Mouse (Mus musculus): Measurements from ENCODE around the gene Sept14. TPM values are rescaled to one million over a fixed set of nuclear protein-coding genes. Genes with fewer than 3 reads are reported as not detected.
A peak's percentile ranks its signal among the peaks of the same experiment; 100 is the strongest.
"Not testable (repeated sequence)": the region's sequence is repeated elsewhere in the genome, so short reads cannot be mapped to it uniquely, and the experiment has no call there.

The Sept14 gene
- polyA plus RNA-seq, 1 experiment from 2014 or later, result not detected

DNA sequence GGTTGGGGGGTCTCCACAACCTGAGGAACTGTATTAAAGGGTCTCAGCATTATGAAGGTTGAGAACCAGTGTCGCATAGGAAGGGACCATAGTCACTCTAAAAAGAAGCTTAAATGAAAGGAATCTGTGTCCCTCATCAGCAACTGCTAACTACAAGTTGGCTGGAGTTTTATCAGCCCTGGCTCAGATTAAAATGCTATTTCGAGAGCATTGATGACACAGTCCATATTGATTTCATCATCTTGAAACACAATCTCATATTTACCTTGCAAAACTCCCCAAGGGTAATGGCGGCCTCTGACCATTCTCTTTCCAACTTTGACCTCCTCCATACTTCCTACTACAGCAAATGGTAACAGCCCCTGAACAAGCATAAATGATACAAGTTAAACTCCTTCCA, 17.8 kb downstream of the Sept14 start:
- Histone ChIP-seq H3K4me3 (replicated peaks; ENCODE audit: low read length) (no peak overlapping the region), H3K9ac (replicated peaks; ENCODE audit: low read depth, low read length) (no peak overlapping the region), H3K9me3 (ENCODE audit: control insufficient read depth, low read length) (no peaks in the 10 kb centered on the region), H3K27ac (ENCODE audit: low read length) (no peak overlapping the region), H3K4me1 (replicated peaks; ENCODE audit: control insufficient read depth, insufficient read depth, low read length) (no peaks in the 10 kb centered on the region), H3K4me2 (ENCODE audit: low read length) (no peak overlapping the region), H3K36me3 (ENCODE audit: control insufficient read depth, insufficient read depth) (no peaks in the 10 kb centered on the region), H3K27me3 (replicated peaks; ENCODE audit: control insufficient read depth, insufficient read depth, low read length) (no peaks in the 10 kb centered on the region)
- 87% methylated on average over 3 of the region's 3 CpGs for WGBS
- ATAC-seq, result no peak

DNA sequence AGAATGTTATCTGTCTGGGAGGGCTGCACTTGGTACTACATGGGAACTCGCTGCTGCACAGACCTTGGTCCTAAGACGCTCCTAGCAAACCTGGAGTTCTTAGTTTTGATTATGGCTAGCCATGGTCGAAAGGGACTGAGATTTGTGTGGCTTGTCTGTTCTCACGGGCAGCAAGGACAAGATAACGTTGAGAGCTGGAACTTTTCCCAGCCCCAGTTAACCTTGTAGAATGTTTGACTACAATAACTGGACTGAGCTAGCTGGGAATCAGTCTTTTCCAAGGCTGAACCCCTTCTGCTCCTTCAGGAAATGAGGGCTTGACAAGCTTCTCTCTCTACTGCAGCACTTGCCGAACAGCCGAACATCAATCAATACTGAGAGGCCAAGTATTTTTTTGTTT, 20.7 kb downstream of the Sept14 start:
- H3K4me2 ChIP-seq (ENCODE audit: low read length), result no peak overlapping the region
- no peak overlapping the region for H3K4me3 ChIP-seq (replicated peaks; ENCODE audit: low read length)
- 85% methylated on average over 7 of the region's 7 CpGs for WGBS

DNA sequence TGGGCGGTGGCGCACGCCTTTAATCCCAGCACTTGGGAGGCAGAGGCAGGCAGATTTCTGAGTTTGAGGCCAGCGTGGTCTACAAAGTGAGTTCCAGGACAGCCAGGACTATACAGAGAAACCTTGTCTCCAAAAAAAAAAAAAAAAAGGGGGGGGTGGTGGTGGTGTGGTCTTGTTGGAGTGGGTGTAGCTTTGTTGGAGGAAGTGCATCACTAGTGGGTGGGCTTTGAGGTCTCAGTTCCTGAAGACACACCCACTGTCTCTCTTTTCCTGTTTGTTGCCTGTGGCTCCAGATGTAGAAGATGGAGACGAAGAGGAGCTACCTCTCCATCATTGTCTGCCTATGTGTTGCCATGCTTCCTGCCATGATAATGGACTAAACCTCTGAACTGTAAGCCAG, 23.2 kb downstream of the Sept14 start:
- ATAC-seq; H3K9ac ChIP-seq (replicated peaks; ENCODE audit: low read depth, low read length); H3K4me2 ChIP-seq (ENCODE audit: low read length); H3K27ac ChIP-seq (ENCODE audit: low read length); H3K9me3 ChIP-seq (ENCODE audit: control insufficient read depth, low read length); H3K36me3 ChIP-seq (ENCODE audit: control insufficient read depth, insufficient read depth); H3K4me3 ChIP-seq (replicated peaks; ENCODE audit: low read length); H3K4me1 ChIP-seq (replicated peaks; ENCODE audit: control insufficient read depth, insufficient read depth, low read length); H3K27me3 ChIP-seq (replicated peaks; ENCODE audit: control insufficient read depth, insufficient read depth, low read length): not testable (repeated sequence)
- 91% methylated on average over 5 of the region's 5 CpGs for WGBS

More for the DNA sequence above, 20.7 kb downstream of the Sept14 start:
- Histone ChIP-seq H3K4me1 (replicated peaks; ENCODE audit: control insufficient read depth, insufficient read depth, low read length) (no peaks in the 10 kb centered on the region), H3K27ac (ENCODE audit: low read length) (no peak overlapping the region), H3K9me3 (ENCODE audit: control insufficient read depth, low read length) (no peaks in the 10 kb centered on the region), H3K27me3 (replicated peaks; ENCODE audit: control insufficient read depth, insufficient read depth, low read length) (no peaks in the 10 kb centered on the region), H3K9ac (replicated peaks; ENCODE audit: low read depth, low read length) (no peak overlapping the region), H3K36me3 (ENCODE audit: control insufficient read depth, insufficient read depth) (no peaks in the 10 kb centered on the region)
- ATAC-seq, result no peak

DNA sequence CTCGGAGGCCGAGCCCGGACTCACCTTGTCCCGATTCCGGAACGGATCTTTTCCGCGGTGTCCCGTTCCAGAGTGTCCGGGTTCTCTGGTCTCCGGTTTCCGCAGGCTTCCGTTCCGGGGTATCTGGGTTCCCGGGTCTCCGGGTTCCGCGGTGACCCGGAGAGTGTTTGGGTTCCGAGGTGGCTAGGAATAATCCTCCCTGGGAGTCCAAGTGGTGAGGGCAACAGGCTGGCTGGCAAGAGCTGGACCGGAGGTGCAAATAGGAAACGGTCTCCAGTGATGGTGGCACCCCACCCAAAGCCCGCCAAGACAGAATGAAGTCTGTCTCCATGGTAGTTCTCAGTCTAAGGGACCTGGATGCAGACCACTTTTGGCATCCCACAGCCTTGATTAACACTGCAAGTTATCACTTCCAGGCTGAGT, 38.3 kb downstream of the Sept14 start, which contains the start of gene Zfp11:
Gene Zfp11, minus strand, starts transcription at position 64 of the 423 bp plus-strand sequence.
- Histone ChIP-seq H3K9me3 (ENCODE audit: control insufficient read depth, low read length) (no peaks in the 10 kb centered on the region; the same call in 1 of the 2 replicates), H3K9ac (replicated peaks; ENCODE audit: low read depth, low read length) (peak within 1 kb of the TSS; percentile 93), H3K4me1 (replicated peaks; ENCODE audit: control insufficient read depth, insufficient read depth, low read length) (peaks cover 13% of the 10 kb centered on the region), H3K27me3 (replicated peaks; ENCODE audit: control insufficient read depth, insufficient read depth, low read length) (no peaks in the 10 kb centered on the region), H3K36me3 (ENCODE audit: control insufficient read depth, insufficient read depth) (no peaks in the 10 kb centered on the region), H3K27ac (ENCODE audit: low read length) (no peak within 1 kb of the TSS), H3K4me2 (ENCODE audit: low read length) (peak within 1 kb of the TSS; percentile 91), H3K4me3 (replicated peaks; ENCODE audit: low read length) (peak within 1 kb of the TSS; percentile 85)
- under 1% methylated on average over 23 of the region's 23 CpGs for WGBS
- peak; percentile 87 for ATAC-seq

DNA sequence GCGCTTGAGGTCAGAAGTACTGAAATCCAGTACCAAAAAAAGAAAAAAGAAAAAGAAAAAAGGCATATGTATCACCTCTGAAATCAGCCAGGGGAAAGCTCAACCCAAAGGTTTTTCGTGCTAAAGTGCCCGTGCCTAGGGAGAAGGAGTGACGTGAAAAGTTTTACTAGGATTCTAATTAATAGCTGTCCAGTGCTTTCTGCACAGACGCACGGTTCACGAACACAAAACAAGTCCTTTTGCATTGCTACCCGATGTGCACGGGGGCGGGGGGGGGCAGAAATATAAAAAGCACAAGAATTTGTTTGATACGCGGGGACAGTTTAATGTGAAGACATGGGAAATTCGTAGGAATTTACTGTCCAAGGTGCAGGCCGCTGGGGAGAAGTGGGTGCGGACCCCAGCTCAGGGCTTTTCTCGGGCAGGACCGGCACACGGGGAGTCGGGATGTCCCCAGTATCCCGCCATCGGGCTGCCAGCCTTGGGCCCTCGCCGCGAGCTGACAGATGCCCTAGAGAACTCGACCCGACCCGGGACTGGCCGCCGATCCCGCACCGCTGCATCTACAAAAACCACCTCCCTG, 38.8 kb downstream of the Sept14 start:
- no peaks in the 10 kb centered on the region for H3K27me3 ChIP-seq (replicated peaks; ENCODE audit: control insufficient read depth, insufficient read depth, low read length)
- peak overlapping the region; percentile 91 for H3K4me2 ChIP-seq (ENCODE audit: low read length)
- H3K27ac ChIP-seq (ENCODE audit: low read length), result no peak overlapping the region
- H3K36me3 ChIP-seq (ENCODE audit: control insufficient read depth, insufficient read depth), result no peaks in the 10 kb centered on the region
- peak overlapping the region; percentile 93 for H3K9ac ChIP-seq (replicated peaks; ENCODE audit: low read depth, low read length)
- peaks cover 13% of the 10 kb centered on the region for H3K4me1 ChIP-seq (replicated peaks; ENCODE audit: control insufficient read depth, insufficient read depth, low read length)
- under 1% methylated on average over 31 of the region's 31 CpGs for WGBS
- H3K4me3 ChIP-seq (replicated peaks; ENCODE audit: low read length), result peak overlapping the region; percentile 85
- peak; percentile 70 for ATAC-seq
- no peaks in the 10 kb centered on the region for H3K9me3 ChIP-seq (ENCODE audit: control insufficient read depth, low read length)

DNA sequence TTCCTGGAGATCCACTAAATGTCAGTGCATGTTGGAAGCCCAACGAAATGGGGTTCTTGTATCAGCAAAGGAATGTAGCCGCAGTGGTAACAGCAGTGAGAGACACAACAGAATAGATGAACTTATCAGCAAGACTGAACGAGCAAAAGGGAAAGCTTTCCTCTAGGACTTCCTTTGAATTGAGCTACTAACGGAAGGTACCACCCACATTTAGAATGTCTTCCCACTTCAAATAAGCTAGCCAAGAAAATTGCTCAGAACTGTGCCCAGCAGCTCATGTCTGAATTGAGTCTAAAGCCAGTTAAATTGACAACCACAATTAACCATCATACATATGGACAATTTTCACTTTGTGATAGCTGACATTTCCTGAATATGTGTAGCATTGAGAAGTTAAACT, 40.5 kb downstream of the Sept14 start:
- ATAC-seq, result no peak
- Histone ChIP-seq H3K4me2 (ENCODE audit: low read length) (no peak overlapping the region), H3K4me1 (replicated peaks; ENCODE audit: control insufficient read depth, insufficient read depth, low read length) (peaks cover 13% of the 10 kb centered on the region), H3K4me3 (replicated peaks; ENCODE audit: low read length) (no peak overlapping the region), H3K9ac (replicated peaks; ENCODE audit: low read depth, low read length) (no peak overlapping the region), H3K27me3 (replicated peaks; ENCODE audit: control insufficient read depth, insufficient read depth, low read length) (no peaks in the 10 kb centered on the region), H3K9me3 (ENCODE audit: control insufficient read depth, low read length) (no peaks in the 10 kb centered on the region), H3K36me3 (ENCODE audit: control insufficient read depth, insufficient read depth) (no peaks in the 10 kb centered on the region), H3K27ac (ENCODE audit: low read length) (no peak overlapping the region)
- 83% methylated on average over 4 of the region's 4 CpGs for WGBS

DNA sequence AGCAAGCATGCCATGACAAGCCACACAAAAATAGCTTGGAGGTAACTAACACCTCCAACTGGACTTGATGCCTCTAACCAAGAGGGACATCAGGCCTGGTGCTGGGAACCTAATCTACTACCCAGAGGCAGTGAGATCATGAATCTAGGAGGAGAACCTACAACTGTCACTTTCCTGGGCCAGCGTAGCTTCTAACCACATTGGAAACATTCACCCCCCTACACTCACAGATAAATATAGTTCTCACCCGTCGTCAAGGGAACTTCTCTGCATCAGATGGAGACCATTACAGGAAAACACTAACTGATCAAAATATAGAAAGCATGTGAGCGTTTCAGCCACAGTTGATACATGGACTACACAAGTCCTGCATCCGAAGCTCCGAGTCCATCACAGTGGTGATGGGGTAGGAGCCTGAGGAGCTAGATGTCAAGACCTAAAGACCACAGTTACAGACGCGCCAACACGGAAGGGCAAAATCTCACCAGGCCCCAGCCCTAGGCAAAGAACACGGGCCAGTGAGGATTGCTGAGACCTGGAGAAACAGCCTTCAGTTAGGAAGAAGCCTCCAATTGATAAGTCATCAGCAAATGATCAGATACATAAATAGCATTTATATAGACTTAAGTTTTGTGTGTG, 41.9 kb downstream of the Sept14 start:
- Histone ChIP-seq H3K4me1 (replicated peaks; ENCODE audit: control insufficient read depth, insufficient read depth, low read length) (peaks cover 13% of the 10 kb centered on the region), H3K9ac (replicated peaks; ENCODE audit: low read depth, low read length) (no peak overlapping the region), H3K27me3 (replicated peaks; ENCODE audit: control insufficient read depth, insufficient read depth, low read length) (no peaks in the 10 kb centered on the region), H3K4me2 (ENCODE audit: low read length) (no peak overlapping the region), H3K9me3 (ENCODE audit: control insufficient read depth, low read length) (no peaks in the 10 kb centered on the region), H3K36me3 (ENCODE audit: control insufficient read depth, insufficient read depth) (no peaks in the 10 kb centered on the region), H3K27ac (ENCODE audit: low read length) (no peak overlapping the region), H3K4me3 (replicated peaks; ENCODE audit: low read length) (no peak overlapping the region)
- 92% methylated on average over 10 of the region's 10 CpGs for WGBS
- no peak for ATAC-seq

DNA sequence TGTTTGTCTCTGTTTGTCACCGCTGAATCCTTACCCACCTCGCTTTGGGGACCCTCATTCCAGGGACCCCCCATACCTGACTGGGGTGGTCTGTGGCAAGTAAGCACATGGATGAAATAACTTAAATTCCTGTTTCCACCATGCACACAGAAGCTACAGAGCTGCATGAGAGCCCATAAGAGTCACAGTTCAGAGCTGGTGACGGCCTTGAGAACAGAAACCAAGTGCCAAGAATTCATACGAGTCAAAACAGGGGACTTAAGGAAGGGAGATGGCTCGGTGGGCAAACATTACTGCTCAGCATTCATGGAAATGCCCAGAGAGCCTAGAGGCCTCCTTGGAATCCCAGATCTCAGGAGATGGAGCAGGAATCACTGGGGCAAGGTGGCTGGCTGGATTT, 44.2 kb downstream of the Sept14 start:
- 90% methylated on average over 5 of the region's 5 CpGs for WGBS

DNA sequence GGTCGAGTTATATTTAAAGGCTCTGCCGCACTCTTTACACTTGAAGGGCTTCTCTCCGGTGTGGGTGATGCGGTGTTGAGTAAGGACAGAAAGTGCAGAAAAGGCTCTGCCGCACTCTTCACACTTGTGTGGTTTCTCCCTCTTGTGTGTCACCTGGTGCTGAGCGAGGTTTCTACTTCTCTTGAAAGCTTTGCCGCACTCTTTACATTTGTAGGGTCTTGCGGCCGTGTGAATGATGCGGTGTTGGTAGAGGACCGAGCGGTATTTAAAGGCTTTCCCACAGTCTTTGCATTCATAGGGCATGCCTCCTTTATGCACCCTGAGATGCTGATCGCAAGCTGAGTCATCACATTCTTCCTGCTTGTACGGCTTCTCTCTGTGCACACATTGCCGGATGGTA, 50.4 kb downstream of the Sept14 start:
- no peak for ATAC-seq
- Histone ChIP-seq H3K9me3 (ENCODE audit: control insufficient read depth, low read length) (no peaks in the 10 kb centered on the region), H3K9ac (replicated peaks; ENCODE audit: low read depth, low read length) (no peak overlapping the region), H3K4me3 (replicated peaks; ENCODE audit: low read length) (no peak overlapping the region), H3K27me3 (replicated peaks; ENCODE audit: control insufficient read depth, insufficient read depth, low read length) (no peaks in the 10 kb centered on the region), H3K36me3 (ENCODE audit: control insufficient read depth, insufficient read depth) (peaks cover 23% of the 10 kb centered on the region), H3K4me2 (ENCODE audit: low read length) (no peak overlapping the region), H3K4me1 (replicated peaks; ENCODE audit: control insufficient read depth, insufficient read depth, low read length) (no peaks in the 10 kb centered on the region), H3K27ac (ENCODE audit: low read length) (no peak overlapping the region)
- WGBS, result 95% methylated on average over 15 of the region's 15 CpGs

More for the DNA sequence above, 44.2 kb downstream of the Sept14 start:
- H3K36me3 ChIP-seq (ENCODE audit: control insufficient read depth, insufficient read depth), result peaks cover 3% of the 10 kb centered on the region; the same call in 1 of the 2 replicates
- H3K27me3 ChIP-seq (replicated peaks; ENCODE audit: control insufficient read depth, insufficient read depth, low read length), result no peaks in the 10 kb centered on the region
- H3K9ac ChIP-seq (replicated peaks; ENCODE audit: low read depth, low read length), result no peak overlapping the region
- no peaks in the 10 kb centered on the region for H3K9me3 ChIP-seq (ENCODE audit: control insufficient read depth, low read length)
- no peak overlapping the region for H3K4me2 ChIP-seq (ENCODE audit: low read length)
- ATAC-seq, result no peak
- H3K4me3 ChIP-seq (replicated peaks; ENCODE audit: low read length), result no peak overlapping the region
- no peak overlapping the region for H3K27ac ChIP-seq (ENCODE audit: low read length)
- H3K4me1 ChIP-seq (replicated peaks; ENCODE audit: control insufficient read depth, insufficient read depth, low read length), result peaks cover 9% of the 10 kb centered on the region

All from forebrain, embryonic 16.5 days (tissue).